Mouse (Mus musculus): ENCODE measurements around the gene Podxl2. TPM values are rescaled to one million over a fixed set of nuclear protein-coding genes. Genes with fewer than 3 reads are reported as not detected.

Podxl2 gene
- polyA plus RNA-seq, 1 experiment: 3.4 TPM

- TF ChIP-seq CEBPB (IDR thresholded peaks at IDR 0.05; ENCODE audit: insufficient read depth, poor library complexity, severe bottlenecking) (no peak), POLR2A (IDR thresholded peaks at IDR 0.05; ENCODE audit: insufficient read length, low read depth) (no peak), MAX (IDR thresholded peaks at IDR 0.05; ENCODE audit: low read depth) (no peak)
- no peaks in the 10 kb centered on the region for H3K79me2 ChIP-seq (ENCODE audit: control insufficient read depth, insufficient read depth)
- H3ac ChIP-seq (ENCODE audit: control insufficient read depth, insufficient read length): no peak overlapping the region
- no peaks in the 10 kb centered on the region for H3K36me3 ChIP-seq (ENCODE audit: control insufficient read depth, insufficient read depth)
- H3K4me2 ChIP-seq (ENCODE audit: low read depth): peak overlapping the region; percentile 51
- H3K4me3 ChIP-seq: no peak overlapping the region
- no peaks in the 10 kb centered on the region for H3K27me3 ChIP-seq (ENCODE audit: control insufficient read depth, insufficient read depth, insufficient read length)
Measured at GRCm38 (mm10) chr6:88857830-88858229, 17.0 kb downstream of the Podxl2 start.

- no peaks in the 10 kb centered on the region for H3K27me3 ChIP-seq (ENCODE audit: control insufficient read depth, insufficient read depth, insufficient read length)
- H3K79me2 ChIP-seq (ENCODE audit: control insufficient read depth, insufficient read depth): no peaks in the 10 kb centered on the region
- no peaks in the 10 kb centered on the region for H3K36me3 ChIP-seq (ENCODE audit: control insufficient read depth, insufficient read depth)
- H3ac ChIP-seq (ENCODE audit: control insufficient read depth, insufficient read length): no peak overlapping the region
- H3K4me2 ChIP-seq (ENCODE audit: low read depth): peak overlapping the region; percentile 51
- no peak overlapping the region for H3K4me3 ChIP-seq
- no peak for TF ChIP-seq MYOD1 (IDR thresholded peaks at IDR 0.05; ENCODE audit: control insufficient read depth in 1 of 3, insufficient read length in 2 of 3, low read depth in 2 of 3)
- TF ChIP-seq TCF3 (IDR thresholded peaks at IDR 0.05; ENCODE audit: insufficient read length, low read depth): no peak
- TF ChIP-seq REST (IDR thresholded peaks at IDR 0.05; ENCODE audit: insufficient read depth, insufficient read length): no peak
- TF ChIP-seq MYOG (IDR thresholded peaks at IDR 0.05; ENCODE audit: control insufficient read depth in 1 of 3, insufficient read depth in 1 of 3, insufficient read length in 2 of 3, low read depth in 2 of 3): peak in 1 of 3 experiments; percentile 41
Measured at GRCm38 (mm10) chr6:88857249-88857648, 17.6 kb downstream of the Podxl2 start.

- Histone ChIP-seq H3K36me3 (ENCODE audit: control insufficient read depth, insufficient read depth) (no peaks in the 10 kb centered on the region), H3ac (ENCODE audit: control insufficient read depth, insufficient read length) (no peak overlapping the region)
Measured at GRCm38 (mm10) chr6:88855636-88856035, 19.2 kb downstream of the Podxl2 start.

GRCm38 (mm10) chr6:88854509-88854908 is 20.3 kb downstream of the Podxl2 start:
- Histone ChIP-seq H3K27me3 (ENCODE audit: control insufficient read depth, insufficient read depth, insufficient read length) (no peaks in the 10 kb centered on the region), H3K4me3 (no peak overlapping the region), H3K36me3 (ENCODE audit: control insufficient read depth, insufficient read depth) (no peaks in the 10 kb centered on the region), H3ac (ENCODE audit: control insufficient read depth, insufficient read length) (no peak overlapping the region), H3K79me2 (ENCODE audit: control insufficient read depth, insufficient read depth) (no peaks in the 10 kb centered on the region), H3K4me2 (ENCODE audit: low read depth) (peak overlapping the region; percentile 18)
- TF ChIP-seq REST (IDR thresholded peaks at IDR 0.05; ENCODE audit: insufficient read depth, insufficient read length) (no peak), MYOG (IDR thresholded peaks at IDR 0.05; ENCODE audit: control insufficient read depth in 1 of 3, insufficient read depth in 1 of 3, insufficient read length in 2 of 3, low read depth in 2 of 3) (peak in 2 of 3 experiments; percentile 32 to 80), POLR2AphosphoS2 (IDR thresholded peaks at IDR 0.05; ENCODE audit: insufficient read length, low read depth) (no peak), TCF12 (IDR thresholded peaks at IDR 0.05; ENCODE audit: insufficient read depth, poor library complexity, severe bottlenecking) (peak; percentile 25), POLR2A (IDR thresholded peaks at IDR 0.05; ENCODE audit: insufficient read length, low read depth) (no peak), MAX (IDR thresholded peaks at IDR 0.05; ENCODE audit: low read depth) (no peak), MYOD1 (IDR thresholded peaks at IDR 0.05; ENCODE audit: control insufficient read depth in 1 of 3, insufficient read length in 2 of 3, low read depth in 2 of 3) (peak; percentile 27 to 92 (median 39)), CEBPB (IDR thresholded peaks at IDR 0.05; ENCODE audit: insufficient read depth, poor library complexity, severe bottlenecking) (no peak), TCF3 (IDR thresholded peaks at IDR 0.05; ENCODE audit: insufficient read length, low read depth) (peak; percentile 14), E2F4 (IDR thresholded peaks at IDR 0.05; ENCODE audit: insufficient read depth) (no peak)

More at GRCm38 (mm10) chr6:88855636-88856035, 19.2 kb downstream of the Podxl2 start:
- H3K79me2 ChIP-seq (ENCODE audit: control insufficient read depth, insufficient read depth): no peaks in the 10 kb centered on the region
- TF ChIP-seq MYOG (IDR thresholded peaks at IDR 0.05; ENCODE audit: control insufficient read depth in 1 of 3, insufficient read depth in 1 of 3, insufficient read length in 2 of 3, low read depth in 2 of 3) (no peak), E2F4 (IDR thresholded peaks at IDR 0.05; ENCODE audit: insufficient read depth) (no peak), REST (IDR thresholded peaks at IDR 0.05; ENCODE audit: insufficient read depth, insufficient read length) (no peak), POLR2A (IDR thresholded peaks at IDR 0.05; ENCODE audit: insufficient read length, low read depth) (no peak), MAX (IDR thresholded peaks at IDR 0.05; ENCODE audit: low read depth) (no peak), POLR2AphosphoS2 (IDR thresholded peaks at IDR 0.05; ENCODE audit: insufficient read length, low read depth) (no peak), USF1 (IDR thresholded peaks at IDR 0.05; ENCODE audit: low read depth) (no peak), CEBPB (IDR thresholded peaks at IDR 0.05; ENCODE audit: insufficient read depth, poor library complexity, severe bottlenecking) (no peak), SRF (IDR thresholded peaks at IDR 0.05; ENCODE audit: control insufficient read depth, insufficient read length, low read depth) (no peak), TCF12 (IDR thresholded peaks at IDR 0.05; ENCODE audit: insufficient read depth, poor library complexity, severe bottlenecking) (no peak), MYOD1 (IDR thresholded peaks at IDR 0.05; ENCODE audit: control insufficient read depth in 1 of 3, insufficient read length in 2 of 3, low read depth in 2 of 3) (no peak), TCF3 (IDR thresholded peaks at IDR 0.05; ENCODE audit: insufficient read length, low read depth) (no peak)
- H3K27me3 ChIP-seq (ENCODE audit: control insufficient read depth, insufficient read depth, insufficient read length): no peaks in the 10 kb centered on the region
- H3K4me3 ChIP-seq: no peak overlapping the region
- no peak overlapping the region for H3K4me2 ChIP-seq (ENCODE audit: low read depth)

GRCm38 (mm10) chr6:88850034-88850433 is 24.8 kb downstream of the Podxl2 start:
- Histone ChIP-seq H3K79me2 (ENCODE audit: control insufficient read depth, insufficient read depth) (no peaks in the 10 kb centered on the region), H3K4me3 (no peak overlapping the region), H3K27me3 (ENCODE audit: control insufficient read depth, insufficient read depth, insufficient read length) (no peaks in the 10 kb centered on the region), H3ac (ENCODE audit: control insufficient read depth, insufficient read length) (no peak overlapping the region), H3K4me2 (ENCODE audit: low read depth) (no peak overlapping the region), H3K36me3 (ENCODE audit: control insufficient read depth, insufficient read depth) (no peaks in the 10 kb centered on the region)
- no peak for TF ChIP-seq POLR2A (IDR thresholded peaks at IDR 0.05; ENCODE audit: insufficient read length, low read depth)
